Mouse (Mus musculus): ENCODE measurements around the gene 4930432K21Rik.

Gene 4930432K21Rik

DNA sequence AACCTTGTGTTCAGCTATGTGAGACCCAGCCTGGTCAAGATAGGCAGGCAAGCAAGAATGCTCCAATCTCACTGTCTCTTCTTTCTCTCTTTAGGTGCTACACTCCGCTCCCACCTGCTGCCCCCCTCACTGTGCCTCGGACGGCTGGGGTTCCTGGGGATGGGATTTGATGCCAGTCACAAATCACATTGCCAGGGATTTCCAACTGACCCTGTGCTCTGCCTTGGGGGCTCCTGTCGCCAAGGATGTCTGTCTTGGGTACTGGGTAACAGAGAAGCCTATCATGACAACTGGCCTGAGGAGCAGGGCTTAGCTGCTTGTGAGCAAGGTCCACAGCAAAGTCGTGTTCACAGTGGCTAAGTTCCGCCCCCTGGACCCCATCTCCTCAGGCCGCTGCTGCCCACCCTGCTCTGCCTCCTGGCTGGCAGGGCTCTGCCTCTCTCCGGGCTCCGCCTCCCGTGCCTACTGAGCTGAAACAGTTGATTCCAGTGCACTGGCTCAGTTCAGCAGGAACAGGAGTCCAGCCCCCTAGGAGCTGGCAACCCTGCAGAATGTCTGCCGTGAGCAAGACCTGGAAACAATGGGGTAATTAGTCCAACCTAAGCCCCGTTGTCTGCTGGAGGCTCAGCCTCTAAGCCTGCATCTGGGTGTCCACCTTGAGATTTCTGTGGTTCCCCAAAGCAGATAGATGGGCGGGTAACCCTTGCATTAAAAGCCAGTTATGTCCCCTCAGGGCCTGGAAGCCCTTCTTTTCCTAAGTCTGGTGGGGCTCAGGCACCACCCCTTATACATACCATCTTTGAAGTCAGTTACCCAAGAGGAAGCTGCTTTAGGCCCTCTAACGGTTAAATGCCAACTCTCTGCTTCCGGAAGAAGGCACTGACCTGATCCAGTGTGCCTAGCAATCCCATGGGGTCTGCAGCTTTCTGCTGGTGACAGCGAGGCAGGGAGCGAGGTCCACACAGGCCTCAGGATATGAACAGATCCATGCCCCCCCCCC lies 60.9 kb downstream of the 4930432K21Rik start:
- DNase-seq (ENCODE audit: low read depth), result no peak

DNA sequence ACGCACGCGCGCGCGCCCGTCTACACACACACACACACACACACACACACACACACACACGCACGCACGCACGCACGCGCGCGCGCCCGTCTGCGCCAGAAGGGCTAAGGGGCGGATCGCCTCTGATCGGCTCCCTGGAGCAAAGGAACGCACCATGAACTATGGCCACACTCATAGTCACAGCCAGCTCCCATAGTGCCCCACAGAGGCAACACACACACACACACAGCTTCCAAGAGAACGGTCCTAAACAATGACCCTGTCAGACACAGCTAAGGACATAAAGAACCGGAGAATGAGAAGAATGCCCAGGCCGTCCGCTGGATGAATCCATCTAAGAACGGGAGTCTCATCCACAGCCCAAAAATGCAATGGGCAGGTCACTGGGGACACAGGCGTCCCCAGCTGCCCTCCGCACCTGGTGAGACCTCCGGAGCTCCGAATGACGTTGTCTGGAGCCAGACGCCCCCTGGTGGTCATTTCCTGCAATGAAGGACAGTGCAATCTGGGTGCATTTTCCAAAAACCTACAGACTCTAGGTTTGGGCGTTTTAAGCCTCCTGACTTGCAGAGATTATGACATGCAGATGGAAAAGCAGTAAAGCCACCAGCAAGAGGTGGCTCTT lies 62.5 kb downstream of the 4930432K21Rik start:
- no peak for DNase-seq (ENCODE audit: low read depth)

DNA sequence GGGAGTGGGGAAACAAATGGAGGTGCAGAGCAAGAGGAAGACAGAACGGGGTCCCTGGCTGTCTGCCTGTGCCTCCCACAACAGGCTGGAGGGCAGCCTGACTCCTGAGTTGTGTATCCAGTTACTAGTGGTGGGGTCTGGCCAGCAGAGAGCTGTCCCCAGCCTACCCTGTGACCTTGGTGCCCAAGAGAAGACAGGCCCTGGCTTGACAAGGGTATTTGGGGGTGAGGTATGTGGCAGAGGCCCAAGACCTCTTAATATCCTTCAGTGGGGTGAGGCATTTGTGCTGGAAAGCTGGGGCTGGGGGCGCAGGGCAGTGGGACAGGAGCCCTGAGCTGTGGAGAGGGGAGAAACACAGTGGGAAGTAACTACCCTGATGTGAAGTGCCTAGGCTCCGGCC lies 63.4 kb downstream of the 4930432K21Rik start:
- no peak for DNase-seq (ENCODE audit: low read depth)

DNA sequence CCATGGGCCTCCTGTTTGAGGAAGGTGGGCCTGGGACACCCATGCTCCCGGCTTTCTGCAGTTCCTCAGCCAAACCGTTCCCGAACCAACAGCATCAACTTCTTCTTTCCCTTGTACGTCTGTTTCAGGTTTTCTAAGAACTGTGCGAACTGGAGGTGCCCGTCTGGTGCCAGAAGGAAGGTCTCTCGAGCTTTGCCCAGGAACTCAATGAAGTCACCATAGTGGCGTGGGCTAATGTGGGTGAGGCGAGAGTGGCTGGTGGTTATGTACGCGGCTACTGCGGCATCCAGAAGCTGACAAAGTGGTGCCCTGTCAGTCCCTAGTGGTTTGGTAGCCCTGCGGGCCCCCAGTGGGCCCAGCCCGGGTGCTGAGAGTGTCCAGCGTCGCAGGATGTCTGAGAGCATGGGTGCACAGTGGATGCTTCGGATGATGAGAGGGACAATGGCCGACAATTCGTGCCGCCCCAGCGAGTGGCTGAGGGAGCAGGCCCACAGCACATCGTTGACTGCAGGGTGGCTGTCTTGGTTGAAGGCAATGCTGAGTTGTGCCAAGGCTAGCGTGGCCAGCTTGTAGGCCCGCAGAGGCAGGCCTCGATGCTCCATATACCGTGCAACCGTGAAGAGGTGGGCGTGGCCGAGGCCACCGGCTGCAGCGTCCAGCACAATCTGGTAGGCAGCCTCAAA lies 64.2 kb downstream of the 4930432K21Rik start:
- DNase-seq (ENCODE audit: low read depth), result no peak

DNA sequence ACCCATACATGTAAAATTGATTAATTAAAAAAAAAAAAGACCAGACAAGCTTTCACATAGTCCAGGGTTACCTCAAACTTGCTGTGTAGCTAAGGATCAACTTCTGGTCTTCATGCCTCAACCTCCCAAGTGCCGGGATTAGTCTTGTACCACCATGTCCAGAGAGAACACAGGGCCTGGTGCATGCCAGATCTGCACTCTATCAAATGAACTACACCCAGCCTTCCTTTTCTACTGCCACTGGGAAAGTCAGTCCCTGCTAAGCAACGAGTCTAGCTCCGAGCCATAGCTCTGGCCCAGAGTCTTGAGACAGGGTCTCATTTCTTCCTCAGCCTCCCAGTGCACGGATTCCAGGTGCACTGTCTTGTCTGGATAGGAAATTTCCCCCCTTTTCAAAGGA lies 65.5 kb downstream of the 4930432K21Rik start:
- DNase-seq (ENCODE audit: low read depth), result no peak

DNA sequence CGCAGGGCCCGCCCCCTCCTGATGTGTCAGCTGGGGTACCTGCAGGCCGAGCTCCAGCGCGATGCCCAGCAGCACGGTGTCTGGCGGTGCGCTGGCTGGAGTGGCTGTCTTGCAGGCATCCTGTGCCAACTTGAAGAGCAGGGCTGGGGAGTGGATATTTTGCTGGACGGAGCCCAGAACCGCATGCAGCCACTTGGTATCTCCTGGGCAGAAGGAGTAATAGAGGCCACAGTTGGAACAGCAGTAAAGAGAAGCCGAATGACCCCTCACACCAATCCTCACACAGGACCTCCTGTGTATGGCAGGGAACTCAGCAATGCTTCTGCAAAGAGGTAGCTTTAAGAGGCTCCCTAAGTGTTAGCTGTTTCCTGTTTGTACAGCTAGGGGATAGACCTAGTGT lies 69.4 kb downstream of the 4930432K21Rik start:
- DNase-seq (ENCODE audit: low read depth), result no peak

DNA sequence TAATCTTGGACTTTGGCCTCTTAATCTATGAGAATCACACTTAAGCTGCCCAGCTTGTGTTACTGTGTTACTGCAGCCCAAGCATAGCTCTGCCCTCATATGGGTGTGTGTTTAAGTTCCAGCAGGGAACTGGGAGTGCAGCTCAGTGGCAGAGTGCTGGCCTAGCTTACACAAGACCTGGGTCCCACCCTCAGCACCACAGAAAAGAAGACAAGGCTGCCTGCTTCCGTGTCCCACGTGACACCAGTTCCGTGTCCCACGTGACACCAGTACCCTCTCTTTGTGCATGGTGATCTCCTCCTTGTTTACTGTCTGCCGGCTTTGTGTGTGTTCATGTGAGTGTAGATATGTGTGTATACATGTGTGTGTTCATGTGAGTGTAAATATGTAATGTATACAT lies 70.3 kb downstream of the 4930432K21Rik start:
- no peak for DNase-seq (ENCODE audit: low read depth)

DNA sequence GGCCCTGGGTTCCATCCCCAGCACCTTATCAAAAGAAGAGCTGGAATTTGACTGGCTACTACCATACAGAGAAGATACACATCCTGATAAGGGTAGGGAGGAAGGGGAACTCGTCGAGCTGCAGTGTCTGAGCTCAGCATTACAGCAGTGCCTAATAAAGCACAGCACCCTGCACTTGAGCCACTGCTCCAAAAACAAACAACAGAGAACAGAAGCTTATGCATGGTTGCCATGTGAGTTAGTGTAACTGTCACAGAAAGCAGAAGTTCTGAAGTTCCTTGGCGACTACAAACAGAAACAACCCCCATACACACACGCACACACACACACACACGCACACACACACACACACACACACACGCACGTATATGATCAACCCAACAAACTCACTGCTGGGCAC lies 72.3 kb downstream of the 4930432K21Rik start:
- DNase-seq (ENCODE audit: low read depth), result no peak
